In the genomic region with DNA sequence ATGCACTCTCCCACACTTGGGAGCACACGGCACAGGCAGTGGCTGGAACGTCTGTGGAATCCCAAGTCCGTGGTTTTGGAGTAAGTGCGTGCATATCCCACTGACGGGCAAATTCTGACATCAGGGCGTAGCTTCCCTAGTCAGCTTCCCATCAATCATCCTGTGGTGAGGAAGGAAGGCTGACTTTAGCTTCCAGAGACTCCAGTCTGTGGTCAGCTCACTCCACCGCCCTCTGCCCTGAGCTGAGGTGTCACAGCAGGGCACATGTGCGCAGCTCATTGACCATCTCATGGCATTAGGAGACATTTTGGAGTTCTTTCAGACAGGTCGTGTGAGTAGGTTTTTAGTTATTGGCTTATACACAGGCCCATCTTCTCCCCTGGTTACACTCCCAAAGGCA, we compare ENCODE assay signal across 30 mouse cellular contexts. TPM values are rescaled to one million over a fixed set of nuclear protein-coding genes. Genes with fewer than 3 reads are reported as not detected.
"Had no signal": no experiment of that assay in that cellular context is flagged by ENCODE, and none has a peak within 500 bp of the region (broad histone marks: within the 10 kb centered on the region; RNA-seq: fewer than 3 reads in every experiment).

No protein-coding gene starts in this region.

- H3K36me3 ChIP-seq: limb, embryonic 10.5 days; limb, embryonic 13.5 days; liver, embryonic 12.5 days; liver, embryonic 15.5 days; lung, embryonic 15.5 days; midbrain, embryonic 10.5 days; midbrain, embryonic 13.5 days; neural tube, embryonic 12.5 days; neural tube, embryonic 15.5 days had no signal

- H3K27me3 ChIP-seq: limb, embryonic 13.5 days; liver, embryonic 12.5 days; liver, embryonic 15.5 days; lung, embryonic 15.5 days; midbrain, embryonic 13.5 days; neural tube, embryonic 12.5 days; neural tube, embryonic 15.5 days had no signal

- H3K27ac ChIP-seq: limb, embryonic 10.5 days; limb, embryonic 13.5 days; liver, embryonic 12.5 days; liver, embryonic 15.5 days; lung, embryonic 15.5 days; midbrain, embryonic 10.5 days; midbrain, embryonic 13.5 days; neural tube, embryonic 12.5 days; neural tube, embryonic 15.5 days; stomach, postnatal 0 days had no signal

- H3K4me1 ChIP-seq: liver, embryonic 12.5 days; liver, embryonic 15.5 days; lung, embryonic 15.5 days had no signal

- H3K9me3 ChIP-seq: limb, embryonic 10.5 days; limb, embryonic 13.5 days; liver, embryonic 12.5 days; liver, embryonic 15.5 days; lung, embryonic 15.5 days; megakaryocyte, embryonic 14.5 days; midbrain, embryonic 10.5 days; midbrain, embryonic 13.5 days; neural tube, embryonic 12.5 days; neural tube, embryonic 15.5 days had no signal

- H3K9ac ChIP-seq: limb, embryonic 13.5 days; liver, embryonic 12.5 days; liver, embryonic 15.5 days; lung, embryonic 15.5 days; midbrain, embryonic 13.5 days; neural tube, embryonic 12.5 days; neural tube, embryonic 15.5 days had no signal

- H3K4me2 ChIP-seq: limb, embryonic 13.5 days; liver, embryonic 12.5 days; liver, embryonic 15.5 days; lung, embryonic 15.5 days; midbrain, embryonic 13.5 days; neural tube, embryonic 12.5 days; neural tube, embryonic 15.5 days had no signal

- H3K4me3 ChIP-seq: limb, embryonic 10.5 days; limb, embryonic 13.5 days; liver, embryonic 12.5 days; liver, embryonic 15.5 days; lung, embryonic 15.5 days; megakaryocyte, embryonic 14.5 days; midbrain, embryonic 10.5 days; midbrain, embryonic 13.5 days; neural tube, embryonic 12.5 days; neural tube, embryonic 15.5 days had no signal

- ATAC-seq: liver, embryonic 12.5 days; midbrain, embryonic 13.5 days; midbrain, embryonic 16.5 days had no signal

- DNase-seq: kidney, postnatal 10 days; kidney, postnatal 36 days; liver; lung, adult 18-20 months; lung, postnatal 10 days; lung, postnatal 36 days; right cerebral cortex, adult 18-20 months; right cerebral cortex, postnatal 14 days; right cerebral cortex, postnatal 4 days; thymus, adult 2 months; thymus, postnatal 14 days; thymus, postnatal 4 days had no signal

RNA-seq across cellular contexts. Expression of a gene that starts 34.6 kb away (rescaled TPM):
- polyA plus RNA-seq: liver, embryonic 12.5 days; liver, embryonic 15.5 days; lung, embryonic 15.5 days had no signal

RNA-seq across cellular contexts. Expression of a gene that starts 56.6 kb away (rescaled TPM):
- total RNA-seq: layer of hippocampus, adult 18-20 months; layer of hippocampus, postnatal 25 days; left cerebral cortex, adult 18-20 months; left cerebral cortex, postnatal 25 days had no signal
- polyA plus RNA-seq: kidney, embryonic 14.5 days; limb, embryonic 10.5 days; limb, embryonic 13.5 days; liver, embryonic 12.5 days; liver, embryonic 15.5 days; lung, embryonic 15.5 days; midbrain, embryonic 10.5 days; midbrain, embryonic 13.5 days; midbrain, embryonic 16.5 days; neural tube, embryonic 12.5 days; neural tube, embryonic 15.5 days; stomach, embryonic 14.5 days; stomach, postnatal 0 days; thymus, adult 2 months had no signal
